Mouse (Mus musculus) bone marrow macrophage, adult 2 months (primary cell): ENCODE results near the gene Rpl37a.

Experiments used
- CTCF ChIP-seq: IDR thresholded peaks from 2 replicates; pipeline ENCODE4 v1.5.1; 2012; ENCODE audit warnings: low read depth, mild to moderate bottlenecking, low read length, moderate library complexity
- POLR2A ChIP-seq: IDR thresholded peaks from 2 replicates; pipeline ENCODE4 v1.6.1; 2012; ENCODE audit warnings: mild to moderate bottlenecking, low read depth, low read length, borderline replicate concordance

DNA sequence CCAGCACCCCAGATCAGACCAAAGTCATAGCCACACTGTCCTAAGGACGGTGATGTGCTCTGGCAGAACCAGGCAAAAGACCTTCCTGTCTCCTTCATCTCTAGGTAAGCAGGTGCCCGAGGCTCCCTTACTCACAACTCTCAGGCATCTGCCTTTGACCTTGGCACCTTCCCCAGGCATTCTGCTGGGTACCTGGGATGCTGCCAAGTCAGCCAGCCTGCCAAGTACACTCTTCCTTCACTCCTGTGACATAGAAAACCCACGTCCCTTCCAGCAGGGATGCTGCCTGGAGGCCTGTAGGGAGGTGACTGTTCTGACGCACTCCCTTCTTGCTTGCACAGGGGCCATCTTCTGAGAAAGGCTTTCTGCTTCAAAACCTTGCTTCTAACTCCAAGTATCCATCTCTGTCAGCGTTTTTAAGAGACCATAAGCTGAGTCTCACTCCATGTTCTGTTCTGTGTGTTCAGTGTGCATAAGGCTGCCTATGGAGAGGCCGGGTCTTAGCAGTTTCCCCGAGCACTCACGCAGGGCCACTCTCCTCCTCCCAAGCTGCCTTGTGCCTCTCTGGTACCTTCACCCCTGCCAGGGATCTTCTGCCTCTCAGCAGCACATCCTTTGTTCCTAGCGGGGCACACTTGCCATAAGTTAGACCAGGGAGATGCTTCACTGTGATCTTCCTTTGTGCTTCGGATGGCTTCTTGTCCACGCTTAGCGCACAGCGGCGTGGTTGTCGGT is 28.0 kb downstream of the Rpl37a start:
- TF ChIP-seq POLR2A = no peak
- no peak for TF ChIP-seq CTCF
